Mouse (Mus musculus): ENCODE measurements around the gene Atp6v0a2. TPM values are rescaled to one million over a fixed set of nuclear protein-coding genes. Genes with fewer than 3 reads are reported as not detected.
"Not testable (repeated sequence)": the region's sequence is repeated elsewhere in the genome, so short reads cannot be mapped to it uniquely, and the experiment has no call there.

Gene Atp6v0a2
- 50.3 and 59.6 TPM in 2 replicates for polyA plus RNA-seq (2016; fragmentation: Nextera tagmentation; extraction: Ambion mirVana)

GRCm38 (mm10) chr5:124628448-124629363, at the start of gene Atp6v0a2:
Gene Atp6v0a2, plus strand, starts transcription at chr5:124628576.
- Histone ChIP-seq H3K9me3 (no peaks in the 10 kb centered on the region), H3K27ac (replicated peaks) (peak within 1 kb of the TSS; percentile 70), H3K4me3 (peak within 1 kb of the TSS; percentile 96), H3K36me3 (peaks cover 30% of the 10 kb centered on the region; the same call in 1 of the 2 replicates), H3K27me3 (no peaks in the 10 kb centered on the region), H3K4me2 (replicated peaks) (peak within 1 kb of the TSS; percentile 95), H3K4me1 (peaks cover 17% of the 10 kb centered on the region), H3K9ac (replicated peaks) (peak within 1 kb of the TSS; percentile 97)
- peak; percentile 95 for ATAC-seq (ENCODE audit: low FRiP score, low read depth)
- under 1% methylated on average over 58 of the region's 58 CpGs for WGBS

- peak; percentile 93 for ATAC-seq (ENCODE audit: low FRiP score, low read depth)
- peak within 1 kb of the TSS; percentile 87 for H3K4me2 ChIP-seq (replicated peaks)
- no peaks in the 10 kb centered on the region for H3K27me3 ChIP-seq
- peak within 1 kb of the TSS; percentile 77 for H3K9ac ChIP-seq (replicated peaks)
- H3K4me1 ChIP-seq, result peaks cover 26% of the 10 kb centered on the region
- H3K27ac ChIP-seq (replicated peaks), result no peak within 1 kb of the TSS
- H3K4me3 ChIP-seq, result peak within 1 kb of the TSS; percentile 71
- WGBS, result 2% methylated on average over 51 of the region's 51 CpGs
- H3K9me3 ChIP-seq, result no peaks in the 10 kb centered on the region
- H3K36me3 ChIP-seq, result peaks cover 44% of the 10 kb centered on the region
These were observed 49.6 kb upstream of the Atp6v0a2 start, which contains the start of the genes Eif2b1 and Gtf2h3 for GRCm38 (mm10) chr5:124578633-124579317. Gene Eif2b1, minus strand, starts transcription at chr5:124579131. Gene Gtf2h3, plus strand, starts transcription at chr5:124579140.

- Histone ChIP-seq H3K9me3 (no peaks in the 10 kb centered on the region), H3K9ac (replicated peaks) (no peak overlapping the region), H3K27ac (replicated peaks) (no peak overlapping the region), H3K36me3 (peaks cover 49% of the 10 kb centered on the region), H3K4me1 (peaks cover 26% of the 10 kb centered on the region), H3K4me2 (replicated peaks) (no peak overlapping the region), H3K27me3 (no peaks in the 10 kb centered on the region), H3K4me3 (no peak overlapping the region)
- WGBS, result 92% methylated on average over 5 of the region's 5 CpGs
- ATAC-seq (ENCODE audit: low FRiP score, low read depth), result no peak
These were observed 45.9 kb upstream of the Atp6v0a2 start for GRCm38 (mm10) chr5:124582515-124582914.

- Histone ChIP-seq H3K36me3 (peaks cover 81% of the 10 kb centered on the region), H3K4me2 (replicated peaks) (no peak overlapping the region)
- WGBS, result 96% methylated on average over 3 of the region's 3 CpGs
These were observed 35.6 kb upstream of the Atp6v0a2 start for GRCm38 (mm10) chr5:124592768-124593167.

GRCm38 (mm10) chr5:124598224-124599174, 29.9 kb upstream of the Atp6v0a2 start:
- 6% methylated on average over 29 of the region's 30 CpGs for WGBS
- Histone ChIP-seq H3K27ac (replicated peaks) (no peak overlapping the region), H3K4me1 (peaks cover 15% of the 10 kb centered on the region), H3K36me3 (peaks cover 52% of the 10 kb centered on the region), H3K4me2 (replicated peaks) (peak overlapping the region; percentile 91), H3K27me3 (no peaks in the 10 kb centered on the region), H3K4me3 (peak overlapping the region; percentile 81), H3K9me3 (no peaks in the 10 kb centered on the region), H3K9ac (replicated peaks) (peak overlapping the region; percentile 72)
- ATAC-seq (ENCODE audit: low FRiP score, low read depth), result peak; percentile 100

More at GRCm38 (mm10) chr5:124592768-124593167, 35.6 kb upstream of the Atp6v0a2 start:
- Histone ChIP-seq H3K27me3 (no peaks in the 10 kb centered on the region), H3K4me1 (no peaks in the 10 kb centered on the region), H3K27ac (replicated peaks) (no peak overlapping the region), H3K4me3 (no peak overlapping the region), H3K9me3 (no peaks in the 10 kb centered on the region), H3K9ac (replicated peaks) (no peak overlapping the region)
- ATAC-seq (ENCODE audit: low FRiP score, low read depth), result no peak

GRCm38 (mm10) chr5:124599726-124600125, 28.6 kb upstream of the Atp6v0a2 start:
- H3K9me3 ChIP-seq; ATAC-seq (ENCODE audit: low FRiP score, low read depth); H3K9ac ChIP-seq (replicated peaks); H3K27me3 ChIP-seq; H3K27ac ChIP-seq (replicated peaks): not testable (repeated sequence)
- H3K36me3 ChIP-seq, result peaks cover 40% of the 10 kb centered on the region
- H3K4me2 ChIP-seq (replicated peaks), result peak overlapping the region; percentile 91
- H3K4me3 ChIP-seq, result peak overlapping the region; percentile 81; the same call in 1 of the 2 replicates
- WGBS, result 73% methylated on average over 8 of the region's 8 CpGs
- peaks cover 15% of the 10 kb centered on the region for H3K4me1 ChIP-seq

GRCm38 (mm10) chr5:124602349-124602748, 26.0 kb upstream of the Atp6v0a2 start:
- ATAC-seq (ENCODE audit: low FRiP score, low read depth), result no peak
- Histone ChIP-seq H3K4me2 (replicated peaks) (no peak overlapping the region), H3K4me1 (peaks cover 15% of the 10 kb centered on the region), H3K9ac (replicated peaks) (0 out of 2 replicates have a peak overlapping the region, but pooled peaks have one; percentile 1), H3K9me3 (no peaks in the 10 kb centered on the region), H3K4me3 (no peak overlapping the region), H3K27me3 (no peaks in the 10 kb centered on the region), H3K27ac (replicated peaks) (no peak overlapping the region), H3K36me3 (peaks cover 28% of the 10 kb centered on the region; the same call in 1 of the 2 replicates)
- WGBS, result 77% methylated on average over 5 of the region's 5 CpGs

GRCm38 (mm10) chr5:124604296-124604695, 24.1 kb upstream of the Atp6v0a2 start:
- ATAC-seq (ENCODE audit: low FRiP score, low read depth), result no peak
- H3K36me3 ChIP-seq, result peaks cover 45% of the 10 kb centered on the region; the same call in 1 of the 2 replicates

GRCm38 (mm10) chr5:124605041-124605622, 23.2 kb upstream of the Atp6v0a2 start:
- peaks cover 48% of the 10 kb centered on the region; the same call in 1 of the 2 replicates for H3K36me3 ChIP-seq
- no peaks in the 10 kb centered on the region for H3K9me3 ChIP-seq
- no peaks in the 10 kb centered on the region for H3K4me1 ChIP-seq
- H3K4me2 ChIP-seq (replicated peaks), result no peak overlapping the region
- no peaks in the 10 kb centered on the region for H3K27me3 ChIP-seq
- no peak for ATAC-seq (ENCODE audit: low FRiP score, low read depth)
- no peak overlapping the region for H3K27ac ChIP-seq (replicated peaks)
- no peak overlapping the region for H3K4me3 ChIP-seq
- WGBS, result 89% methylated on average over 17 of the region's 17 CpGs
- no peak overlapping the region for H3K9ac ChIP-seq (replicated peaks)

More at GRCm38 (mm10) chr5:124604296-124604695, 24.1 kb upstream of the Atp6v0a2 start:
- Histone ChIP-seq H3K9ac (replicated peaks) (no peak overlapping the region), H3K4me2 (replicated peaks) (no peak overlapping the region), H3K4me3 (no peak overlapping the region), H3K27me3 (no peaks in the 10 kb centered on the region), H3K9me3 (no peaks in the 10 kb centered on the region), H3K4me1 (peaks cover 6% of the 10 kb centered on the region), H3K27ac (replicated peaks) (no peak overlapping the region)
- 94% methylated on average over 4 of the region's 4 CpGs for whole genome bisulfite sequencing

- WGBS, result 77% methylated on average over 10 of the region's 10 CpGs
These were observed 17.4 kb upstream of the Atp6v0a2 start for GRCm38 (mm10) chr5:124610965-124611364.

GRCm38 (mm10) chr5:124614709-124615108, 13.7 kb upstream of the Atp6v0a2 start:
- no peak for ATAC-seq (ENCODE audit: low FRiP score, low read depth)
- WGBS, result 92% methylated on average over 11 of the region's 11 CpGs

More at GRCm38 (mm10) chr5:124610965-124611364, 17.4 kb upstream of the Atp6v0a2 start:
- Histone ChIP-seq H3K27ac (replicated peaks) (no peak overlapping the region), H3K9ac (replicated peaks) (no peak overlapping the region), H3K4me1 (no peaks in the 10 kb centered on the region), H3K9me3 (no peaks in the 10 kb centered on the region), H3K27me3 (no peaks in the 10 kb centered on the region), H3K36me3 (peaks cover 49% of the 10 kb centered on the region), H3K4me3 (no peak overlapping the region), H3K4me2 (replicated peaks) (no peak overlapping the region)
- no peak for ATAC-seq (ENCODE audit: low FRiP score, low read depth)

More at GRCm38 (mm10) chr5:124614709-124615108, 13.7 kb upstream of the Atp6v0a2 start:
- H3K27ac ChIP-seq (replicated peaks), result no peak overlapping the region
- no peaks in the 10 kb centered on the region for H3K27me3 ChIP-seq
- H3K4me1 ChIP-seq, result no peaks in the 10 kb centered on the region
- H3K36me3 ChIP-seq, result peaks cover 48% of the 10 kb centered on the region
- H3K9me3 ChIP-seq, result no peaks in the 10 kb centered on the region
- H3K9ac ChIP-seq (replicated peaks), result no peak overlapping the region
- no peak overlapping the region for H3K4me3 ChIP-seq
- no peak overlapping the region for H3K4me2 ChIP-seq (replicated peaks)

Measured in midbrain, embryonic 12.5 days (tissue).